Mouse (Mus musculus) forebrain, embryonic 11.5 days (tissue): ENCODE data around the gene Usp47. TPM values are rescaled to one million over a fixed set of nuclear protein-coding genes. Genes with fewer than 3 reads are reported as not detected.
"Not testable (repeated sequence)": the region's sequence is repeated elsewhere in the genome, so short reads cannot be mapped to it uniquely, and the experiment has no call there.

ENCODE experiments used
- ATAC-seq: fragments of 200-750 bp; cut with Nextera tagmentation; replicated peaks from 2 replicates; pipeline ENCODE4 v1.8.0; 2017; ENCODE audit warnings: moderate TSS enrichment; ENCODE audit not compliant: low FRiP score
- DNase-seq: peaks from one replicate; pipeline ENCODE4 v3.0.0-alpha.2; 2017; ENCODE audit warnings: low spot score
- H3K27ac ChIP-seq: fragments of 300-500 bp; sonication (generic); 2 replicates; pipeline ENCODE4 v1.5.1; 2014; ENCODE audit warnings: low read depth, low read length
- H3K27me3 ChIP-seq: fragments of 300-500 bp; sonication (generic); 2 replicates; pipeline ENCODE4 v1.6.1; 2014; ENCODE audit warnings: mild to moderate bottlenecking, low read length, mixed read lengths; ENCODE audit not compliant: control insufficient read depth, insufficient read depth
- H3K36me3 ChIP-seq: fragments of 300-500 bp; sonication (generic); 2 replicates; pipeline ENCODE4 v1.6.1; 2014; ENCODE audit warnings: mild to moderate bottlenecking, low read length, moderate library complexity, mixed read lengths; ENCODE audit not compliant: control insufficient read depth, insufficient read depth
- H3K4me1 ChIP-seq: fragments of 300-500 bp; sonication (generic); replicated peaks from 2 replicates; pipeline ENCODE4 v1.6.1; 2014; ENCODE audit warnings: low read length, mixed read lengths; ENCODE audit not compliant: control insufficient read depth, insufficient read depth
- H3K4me2 ChIP-seq: fragments of 300-500 bp; sonication (generic); 2 replicates; pipeline ENCODE4 v1.6.1; 2014; ENCODE audit warnings: low read depth, mild to moderate bottlenecking, low read length, moderate library complexity, mixed read lengths; ENCODE audit not compliant: severe bottlenecking
- H3K4me3 ChIP-seq: fragments of 300-500 bp; sonication (generic); 2 replicates; pipeline ENCODE4 v1.5.1; 2014; ENCODE audit warnings: low read depth, low read length
- H3K9ac ChIP-seq: fragments of 300-500 bp; sonication (generic); 2 replicates; pipeline ENCODE4 v1.6.1; 2014; ENCODE audit warnings: low read length
- H3K9me3 ChIP-seq: fragments of 300-500 bp; sonication (generic); 2 replicates; pipeline ENCODE4 v1.6.1; 2016; ENCODE audit warnings: low read length, mixed read lengths; ENCODE audit not compliant: control insufficient read depth
- WGBS: fragments of 180-500 bp; shearing (Covaris S2); extraction: QIAGEN DNeasy Blood & Tissue Kit; methylation state at CpG from one replicate; pipeline ENCODE4 v1.1.7; 2014; 5-methylcytosine and 5-hydroxymethylcytosine counted together
- polyA plus RNA-seq: library from polyadenylated mRNA; unstranded; fragments of >200 nt; fragmentation: Nextera tagmentation; extraction: Ambion mirVana; gene quantifications from 2 replicates; pipeline ENCODE4 v1.2.1, GENCODE M21; 2014

Gene Usp47
- polyA plus RNA-seq, 1 experiment from 2014 or later, result 114 TPM

GRCm38 (mm10) chr7:112094923-112095322 lies 71.6 kb downstream of the Usp47 start:
- not testable (repeated sequence) for H3K36me3 ChIP-seq, H3K4me3 ChIP-seq, H3K9me3 ChIP-seq, H3K27ac ChIP-seq, DNase-seq, ATAC-seq, H3K4me2 ChIP-seq, H3K4me1 ChIP-seq, H3K27me3 ChIP-seq, H3K9ac ChIP-seq
- WGBS, result 92% methylated on average over 4 of the region's 4 CpGs

- no peak overlapping the region for H3K4me3 ChIP-seq
Observed at GRCm38 (mm10) chr7:112100887-112101286, 77.6 kb downstream of the Usp47 start.

GRCm38 (mm10) chr7:112102933-112103332 lies 79.6 kb downstream of the Usp47 start:
- peaks cover 3% of the 10 kb centered on the region for H3K36me3 ChIP-seq
- no peak overlapping the region for H3K9ac ChIP-seq
- H3K4me3 ChIP-seq, result no peak overlapping the region
- no peaks in the 10 kb centered on the region for H3K9me3 ChIP-seq
- DNase-seq (no peak), ATAC-seq (no peak)
- H3K4me1 ChIP-seq, result no peaks in the 10 kb centered on the region
- 90% methylated on average over 5 of the region's 5 CpGs for WGBS
- H3K27ac ChIP-seq, result no peak overlapping the region
- no peaks in the 10 kb centered on the region for H3K27me3 ChIP-seq
- H3K4me2 ChIP-seq, result no peak overlapping the region

More at GRCm38 (mm10) chr7:112100887-112101286, 77.6 kb downstream of the Usp47 start:
- Histone ChIP-seq H3K27me3 (no peaks in the 10 kb centered on the region), H3K36me3 (no peaks in the 10 kb centered on the region; the same call in 1 of the 2 replicates), H3K4me1 (no peaks in the 10 kb centered on the region), H3K27ac (no peak overlapping the region), H3K4me2 (no peak overlapping the region), H3K9me3 (no peaks in the 10 kb centered on the region), H3K9ac (no peak overlapping the region)
- DNase-seq, result no peak
- ATAC-seq, result no peak
- WGBS, result 97% methylated on average over 2 of the region's 2 CpGs

- no peaks in the 10 kb centered on the region for H3K9me3 ChIP-seq
- no peak for ATAC-seq
- peaks cover 3% of the 10 kb centered on the region for H3K36me3 ChIP-seq
Observed at GRCm38 (mm10) chr7:112103816-112104215, 80.5 kb downstream of the Usp47 start.

GRCm38 (mm10) chr7:112108757-112109156 lies 85.5 kb downstream of the Usp47 start:
- H3K4me3 ChIP-seq, result no peak overlapping the region
- H3K4me2 ChIP-seq, result no peak overlapping the region
- H3K36me3 ChIP-seq, result peaks cover 11% of the 10 kb centered on the region

More at GRCm38 (mm10) chr7:112103816-112104215, 80.5 kb downstream of the Usp47 start:
- no peaks in the 10 kb centered on the region for H3K27me3 ChIP-seq
- no peak overlapping the region for H3K9ac ChIP-seq
- no peak overlapping the region for H3K4me2 ChIP-seq
- H3K27ac ChIP-seq, result no peak overlapping the region
- no peaks in the 10 kb centered on the region for H3K4me1 ChIP-seq
- no peak overlapping the region for H3K4me3 ChIP-seq
- DNase-seq, result no peak
- WGBS, result 89% methylated on average over 5 of the region's 5 CpGs

GRCm38 (mm10) chr7:112110638-112111372 lies 87.5 kb downstream of the Usp47 start:
- ATAC-seq (no peak), DNase-seq (peak; percentile 35)
- no peak overlapping the region for H3K4me2 ChIP-seq
- H3K4me3 ChIP-seq, result no peak overlapping the region
- 90% methylated on average over 19 of the region's 19 CpGs for WGBS
- H3K9ac ChIP-seq, result no peak overlapping the region
- no peaks in the 10 kb centered on the region for H3K27me3 ChIP-seq
- no peaks in the 10 kb centered on the region for H3K9me3 ChIP-seq
- no peaks in the 10 kb centered on the region for H3K4me1 ChIP-seq
- H3K36me3 ChIP-seq, result peaks cover 11% of the 10 kb centered on the region
- H3K27ac ChIP-seq, result no peak overlapping the region

More at GRCm38 (mm10) chr7:112108757-112109156, 85.5 kb downstream of the Usp47 start:
- Histone ChIP-seq H3K27ac (no peak overlapping the region), H3K9ac (no peak overlapping the region), H3K27me3 (no peaks in the 10 kb centered on the region), H3K4me1 (no peaks in the 10 kb centered on the region), H3K9me3 (no peaks in the 10 kb centered on the region)
- no peak for ATAC-seq
- DNase-seq, result no peak

- Histone ChIP-seq H3K27ac (no peak overlapping the region), H3K4me1 (no peaks in the 10 kb centered on the region), H3K9me3 (no peaks in the 10 kb centered on the region), H3K4me3 (no peak overlapping the region), H3K36me3 (no peaks in the 10 kb centered on the region; the same call in 1 of the 2 replicates), H3K27me3 (no peaks in the 10 kb centered on the region), H3K9ac (no peak overlapping the region), H3K4me2 (no peak overlapping the region)
- no peak for ATAC-seq
- 86% methylated on average over 7 of the region's 7 CpGs for WGBS
- no peak for DNase-seq
Observed at GRCm38 (mm10) chr7:112117501-112117900, 94.2 kb downstream of the Usp47 start.

GRCm38 (mm10) chr7:112118086-112118485 lies 94.8 kb downstream of the Usp47 start:
- no peak for ATAC-seq
- 83% methylated on average over 7 of the region's 7 CpGs for WGBS
- H3K4me1 ChIP-seq, result no peaks in the 10 kb centered on the region
- H3K27me3 ChIP-seq, result no peaks in the 10 kb centered on the region
- H3K36me3 ChIP-seq, result no peaks in the 10 kb centered on the region
- no peaks in the 10 kb centered on the region for H3K9me3 ChIP-seq
- no peak overlapping the region for H3K9ac ChIP-seq
- no peak for DNase-seq
- no peak overlapping the region for H3K4me3 ChIP-seq
- no peak overlapping the region for H3K4me2 ChIP-seq
- H3K27ac ChIP-seq, result no peak overlapping the region

- Histone ChIP-seq H3K4me2 (no peak overlapping the region), H3K4me3 (no peak overlapping the region), H3K27me3 (no peaks in the 10 kb centered on the region), H3K9ac (no peak overlapping the region), H3K36me3 (no peaks in the 10 kb centered on the region), H3K27ac (no peak overlapping the region), H3K9me3 (no peaks in the 10 kb centered on the region), H3K4me1 (no peaks in the 10 kb centered on the region)
- WGBS, result 91% methylated on average over 7 of the region's 7 CpGs
- ATAC-seq (no peak), DNase-seq (no peak)
Observed at GRCm38 (mm10) chr7:112119248-112119647, 95.9 kb downstream of the Usp47 start.
